14 mouse cellular contexts compared by ENCODE assay signal in the genomic region with DNA sequence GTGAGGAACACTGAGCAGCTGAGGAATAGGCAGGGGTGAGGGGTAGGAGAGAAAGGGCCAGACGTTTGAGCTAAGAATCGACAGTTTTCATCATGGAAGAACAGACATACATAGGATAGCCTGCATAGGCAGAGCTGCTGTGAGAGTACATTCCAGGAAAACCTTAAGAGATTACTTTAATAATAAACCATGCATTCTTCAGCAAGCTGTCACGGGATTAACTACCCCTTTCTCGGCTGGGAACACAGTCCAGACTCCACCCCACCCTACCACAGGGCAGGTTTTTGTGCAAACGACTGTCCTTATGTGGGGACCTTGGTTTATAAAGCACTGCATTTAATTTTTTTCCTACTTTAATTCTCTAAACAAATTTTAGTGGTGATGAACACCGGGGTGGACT.
A peak's percentile ranks its signal among the peaks of the same experiment; 100 is the strongest.
DNase-seq lines count a peak whose midpoint lies in the region; ATAC-seq and TF ChIP-seq lines count a peak whose summit lies in the region.
"Had no signal": no experiment of that assay in that cellular context is flagged by ENCODE, and none has a peak within 500 bp of the region (broad histone marks: within the 10 kb centered on the region; RNA-seq: fewer than 3 reads in every experiment).

No protein-coding gene starts in this region.

- H3K27me3 ChIP-seq in kidney, embryonic 16.5 days (ENCODE audit: insufficient read depth, low read length) = no peaks in the 10 kb centered on the region
- no peaks in the 10 kb centered on the region for H3K27me3 ChIP-seq in stomach, embryonic 14.5 days (ENCODE audit: control insufficient read depth, insufficient read depth, low read length)
- H3K27me3 ChIP-seq in cerebellum, adult 2 months (ENCODE audit: control insufficient read depth, insufficient read depth, low read length) = no peaks in the 10 kb centered on the region
- H3K27me3 ChIP-seq in hindbrain, embryonic 10.5 days (ENCODE audit: insufficient read depth, poor library complexity, severe bottlenecking) = no peaks in the 10 kb centered on the region; the same call in 1 of the 2 replicates
- H3K27me3 ChIP-seq: Patski had no signal

- no peak for TF ChIP-seq CTCF in embryonic fibroblast, embryonic 13.5 days (IDR thresholded peaks at IDR 0.05; ENCODE audit: borderline replicate concordance, insufficient read depth, low read length)
- no peak for TF ChIP-seq CTCF in cerebellum, adult 2 months (IDR thresholded peaks at IDR 0.05; ENCODE audit: borderline replicate concordance, insufficient read depth, low read depth, low read length)

- WGBS in kidney, embryonic 16.5 days = 32% methylated on average over 6 of the region's 6 CpGs
- WGBS in stomach, embryonic 14.5 days = 9% methylated on average over 6 of the region's 6 CpGs
- WGBS in cerebellum, adult 2 months = 39% methylated on average over 6 of the region's 6 CpGs
- WGBS in hindbrain, embryonic 10.5 days = 45% methylated on average over 6 of the region's 6 CpGs

- peaks cover 9% of the 10 kb centered on the region for H3K4me1 ChIP-seq in embryonic fibroblast, embryonic 13.5 days (ENCODE audit: control insufficient read depth, insufficient read depth, low read length)
- H3K4me1 ChIP-seq in kidney, embryonic 16.5 days (ENCODE audit: insufficient read depth, low read length) = peaks cover 22% of the 10 kb centered on the region
- H3K4me1 ChIP-seq in stomach, embryonic 14.5 days (ENCODE audit: control insufficient read depth, insufficient read depth, low read length) = peaks cover 6% of the 10 kb centered on the region; the same call in 1 of the 2 replicates
- no peaks in the 10 kb centered on the region for H3K4me1 ChIP-seq in cerebellum, adult 2 months (ENCODE audit: control insufficient read depth, insufficient read depth, low read length)
- peaks cover 18% of the 10 kb centered on the region for H3K4me1 ChIP-seq in hindbrain, embryonic 10.5 days (replicated peaks)
- H3K4me1 ChIP-seq: liver, embryonic 15.5 days had no signal

- peak overlapping the region; percentile 69 for H3K27ac ChIP-seq in embryonic fibroblast, embryonic 13.5 days (ENCODE audit: insufficient read depth, low read length)
- peak overlapping the region; percentile 7 for H3K27ac ChIP-seq in kidney, embryonic 16.5 days (ENCODE audit: low read length)
- H3K27ac ChIP-seq in stomach, embryonic 14.5 days (ENCODE audit: low read length) = peak overlapping the region; percentile 59; the same call in 1 of the 2 replicates
- H3K27ac ChIP-seq in cerebellum, adult 2 months (ENCODE audit: insufficient read depth, low read length) = no peak overlapping the region
- no peak overlapping the region for H3K27ac ChIP-seq in hindbrain, embryonic 10.5 days
- H3K27ac ChIP-seq: hindbrain, embryonic 13.5 days; liver, embryonic 15.5 days had no signal

- H3K36me3 ChIP-seq in kidney, embryonic 16.5 days (ENCODE audit: insufficient read depth, low read length) = no peaks in the 10 kb centered on the region
- H3K36me3 ChIP-seq in stomach, embryonic 14.5 days (ENCODE audit: control insufficient read depth, insufficient read depth, low read length) = no peaks in the 10 kb centered on the region
- no peaks in the 10 kb centered on the region for H3K36me3 ChIP-seq in hindbrain, embryonic 10.5 days
- H3K36me3 ChIP-seq: hindbrain, embryonic 13.5 days; liver, embryonic 15.5 days had no signal

- TF ChIP-seq POLR2A in embryonic fibroblast, embryonic 13.5 days (IDR thresholded peaks at IDR 0.05; ENCODE audit: low read depth, low read length) = no peak
- no peak for TF ChIP-seq POLR2A in cerebellum, adult 2 months (IDR thresholded peaks at IDR 0.05; ENCODE audit: borderline replicate concordance, insufficient read depth, low read length)

- no peak overlapping the region for H3K4me3 ChIP-seq in embryonic fibroblast, embryonic 13.5 days (ENCODE audit: insufficient read depth, low read length)
- H3K4me3 ChIP-seq in kidney, embryonic 16.5 days (ENCODE audit: low read length) = no peak overlapping the region
- H3K4me3 ChIP-seq in stomach, embryonic 14.5 days (ENCODE audit: low read depth, low read length) = no peak overlapping the region
- H3K4me3 ChIP-seq in cerebellum, adult 2 months (replicated peaks; ENCODE audit: insufficient read depth, low read depth, low read length) = no peak overlapping the region
- H3K4me3 ChIP-seq in hindbrain, embryonic 10.5 days = no peak overlapping the region
- H3K4me3 ChIP-seq: hindbrain, embryonic 13.5 days; liver, embryonic 15.5 days had no signal

- ATAC-seq in kidney, embryonic 16.5 days (ENCODE audit: low FRiP score, low TSS enrichment) = no peak
- no peak for ATAC-seq in stomach, embryonic 14.5 days (ENCODE audit: insufficient number of reproducible peaks, insufficient read depth, low FRiP score, low read depth)
- ATAC-seq: forebrain, embryonic 16.5 days; Patski had no signal

- H3K9ac ChIP-seq in kidney, embryonic 16.5 days (replicated peaks; ENCODE audit: low read length) = no peak overlapping the region
- H3K9ac ChIP-seq in stomach, embryonic 14.5 days (replicated peaks; ENCODE audit: low read depth, low read length) = no peak overlapping the region
- H3K9ac ChIP-seq: hindbrain, embryonic 13.5 days; liver, embryonic 15.5 days had no signal

- 0 out of 2 replicates have a peak overlapping the region, but pooled peaks have one; percentile 17 for H3K4me2 ChIP-seq in kidney, embryonic 16.5 days (replicated peaks; ENCODE audit: low read depth, low read length)
- H3K4me2 ChIP-seq in stomach, embryonic 14.5 days (replicated peaks; ENCODE audit: low read depth, low read length) = 0 out of 2 replicates have a peak overlapping the region, but pooled peaks have one; percentile 10
- H3K4me2 ChIP-seq: hindbrain, embryonic 13.5 days; liver, embryonic 15.5 days had no signal

- no peaks in the 10 kb centered on the region for H3K9me3 ChIP-seq in kidney, embryonic 16.5 days (ENCODE audit: low read length)
- no peaks in the 10 kb centered on the region for H3K9me3 ChIP-seq in stomach, embryonic 14.5 days (ENCODE audit: control insufficient read depth, low read depth, low read length)
- no peaks in the 10 kb centered on the region for H3K9me3 ChIP-seq in hindbrain, embryonic 10.5 days
- H3K9me3 ChIP-seq: hindbrain, embryonic 13.5 days; liver, embryonic 15.5 days had no signal

- DNase-seq in kidney, adult 11 months = peak; percentile 24
- no peak for DNase-seq in kidney, postnatal 10 days
- no peak for DNase-seq in right cerebral cortex, postnatal 25 days
- no peak for DNase-seq in cerebellum, adult 2 months
- no peak for DNase-seq in hindbrain, embryonic 10.5 days (ENCODE audit: low spot score)
- DNase-seq: cerebellum, postnatal 36 days; gastrocnemius, postnatal 10 days had no signal

Comparison
In these comparisons a context has a peak if more than half of its experiments do, and no peak if none do; other contexts are left out.
1. H3K27ac ChIP-seq: peak in embryonic fibroblast, embryonic 13.5 days (single experiment), kidney, embryonic 16.5 days (single experiment) and stomach, embryonic 14.5 days (single experiment); none in cerebellum, adult 2 months (single experiment) and hindbrain, embryonic 10.5 days (single experiment).